ENCODE assay signal across 6 mouse cellular contexts in genomic region chr13:12863542-12863941, GRCm38 (mm10).
A peak's percentile ranks its signal among the peaks of the same experiment; 100 is the strongest.
DNase-seq lines count a peak whose midpoint lies in the region; ATAC-seq and TF ChIP-seq lines count a peak whose summit lies in the region.
"Not testable (repeated sequence)": the region's sequence is repeated elsewhere in the genome, so short reads cannot be mapped to it uniquely, and the experiment has no call there.

No protein-coding gene starts in this region.

- H3K4me3 ChIP-seq in heart, embryonic 10.5 days; hindbrain, embryonic 12.5 days; limb, embryonic 12.5 days (replicated peaks); midbrain, embryonic 12.5 days; stomach, postnatal 0 days (ENCODE audit: low read depth, low read length): not testable (repeated sequence)

- CTCF ChIA-PET in Patski (lab: Charles Lee) = not testable (repeated sequence)

- TF ChIP-seq EP300 in stomach, postnatal 0 days (optimal IDR thresholded peaks at IDR 0.05) = not testable (repeated sequence)

- H3K27ac ChIP-seq in heart, embryonic 10.5 days; hindbrain, embryonic 12.5 days; limb, embryonic 12.5 days; midbrain, embryonic 12.5 days (replicated peaks); stomach, postnatal 0 days (replicated peaks): not testable (repeated sequence)

- not testable (repeated sequence) for H3K27me3 ChIP-seq in Patski; heart, embryonic 10.5 days (ENCODE audit: insufficient read depth, poor library complexity, severe bottlenecking); hindbrain, embryonic 12.5 days; limb, embryonic 12.5 days; midbrain, embryonic 12.5 days; stomach, postnatal 0 days (ENCODE audit: control insufficient read depth, insufficient read depth, low read length)

- H3K9me3 ChIP-seq in heart, embryonic 10.5 days = peaks cover 44% of the 10 kb centered on the region
- H3K9me3 ChIP-seq in hindbrain, embryonic 12.5 days (replicated peaks) = peaks cover 43% of the 10 kb centered on the region
- H3K9me3 ChIP-seq in limb, embryonic 12.5 days = peaks cover 55% of the 10 kb centered on the region
- peaks cover 48% of the 10 kb centered on the region for H3K9me3 ChIP-seq in midbrain, embryonic 12.5 days
- not testable (repeated sequence) for H3K9me3 ChIP-seq in stomach, postnatal 0 days (ENCODE audit: control insufficient read depth, low read length)

- ATAC-seq in Patski = peak; percentile 9
- 0 out of 2 replicates have a peak, but pooled peaks have one; percentile 11 for ATAC-seq in hindbrain, embryonic 12.5 days (ENCODE audit: low FRiP score)
- peak; percentile 32; the same call in 1 of the 2 replicates for ATAC-seq in limb, embryonic 12.5 days (ENCODE audit: insufficient number of reproducible peaks, insufficient read depth, low FRiP score, low TSS enrichment, low read depth)
- ATAC-seq in midbrain, embryonic 12.5 days (ENCODE audit: low FRiP score, low read depth) = 0 out of 2 replicates have a peak, but pooled peaks have one; percentile 1
- ATAC-seq in stomach, postnatal 0 days (ENCODE audit: low FRiP score, low TSS enrichment) = peak; percentile 45; the same call in 1 of the 2 replicates

- TF ChIP-seq CTCF in Patski (IDR thresholded peaks at IDR 0.05); stomach, postnatal 0 days (IDR thresholded peaks at IDR 0.05; ENCODE audit: low read depth): not testable (repeated sequence)

- not testable (repeated sequence) for H3K4me1 ChIP-seq in heart, embryonic 10.5 days; hindbrain, embryonic 12.5 days; limb, embryonic 12.5 days (replicated peaks); midbrain, embryonic 12.5 days; stomach, postnatal 0 days (replicated peaks; ENCODE audit: control insufficient read depth, insufficient read depth)

- 86% methylated on average over 7 of the region's 7 CpGs for WGBS in heart, embryonic 10.5 days
- 87% methylated on average over 7 of the region's 7 CpGs for WGBS in hindbrain, embryonic 12.5 days
- 89% methylated on average over 7 of the region's 7 CpGs for WGBS in limb, embryonic 12.5 days
- WGBS in midbrain, embryonic 12.5 days = 88% methylated on average over 7 of the region's 7 CpGs
- whole genome bisulfite sequencing in stomach, postnatal 0 days = 86% methylated on average over 7 of the region's 7 CpGs

- H3K4me2 ChIP-seq in hindbrain, embryonic 12.5 days (replicated peaks); limb, embryonic 12.5 days; midbrain, embryonic 12.5 days (replicated peaks); stomach, postnatal 0 days (replicated peaks; ENCODE audit: low read depth): not testable (repeated sequence)

- not testable (repeated sequence) for H3K36me3 ChIP-seq in heart, embryonic 10.5 days; hindbrain, embryonic 12.5 days; limb, embryonic 12.5 days; midbrain, embryonic 12.5 days; stomach, postnatal 0 days (ENCODE audit: control insufficient read depth, insufficient read depth, low read length)

- in situ Hi-C loops in Patski (cut with MboI; ENCODE audit: low pct_unique_long_range_greater_than_20kb) = not testable (repeated sequence)

- not testable (repeated sequence) for H3K9ac ChIP-seq in hindbrain, embryonic 12.5 days; limb, embryonic 12.5 days (replicated peaks); midbrain, embryonic 12.5 days (replicated peaks); stomach, postnatal 0 days (ENCODE audit: low read length)

- POLR2A ChIA-PET in Patski (lab: Charles Lee) = not testable (repeated sequence)

- DNase-seq in Patski (ENCODE audit: low read depth, low spot score); stomach, postnatal 0 days (ENCODE audit: low spot score): not testable (repeated sequence)
- peak; percentile 71 for DNase-seq in heart, embryonic 10.5 days (ENCODE audit: low spot score)
